In the genomic region with DNA sequence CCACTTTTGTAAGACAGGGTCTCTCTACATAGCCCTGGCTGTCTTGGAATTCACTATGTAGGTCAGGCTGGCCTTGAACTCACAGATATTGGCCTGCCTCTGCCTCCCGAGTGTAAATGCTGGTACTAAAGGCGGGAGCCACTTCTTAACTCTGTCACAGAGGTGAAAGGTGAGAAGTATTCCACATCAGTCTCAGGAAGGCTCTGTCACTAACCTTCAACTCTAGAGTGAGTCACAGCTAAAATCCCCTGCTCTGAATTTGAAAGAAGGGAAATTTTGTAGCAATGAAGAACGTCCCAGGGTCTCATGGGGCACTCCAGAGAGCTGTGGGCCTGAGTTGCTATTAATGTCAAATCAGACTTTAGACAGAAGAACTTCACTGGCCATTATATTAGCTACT, we compare ENCODE assay signal across 28 mouse cellular contexts. TPM values are rescaled to one million over a fixed set of nuclear protein-coding genes. Genes with fewer than 3 reads are reported as not detected.
A peak's percentile ranks its signal among the peaks of the same experiment; 100 is the strongest.
DNase-seq lines count a peak whose midpoint lies in the region.
"Had no signal": no experiment of that assay in that cellular context is flagged by ENCODE, and none has a peak within 500 bp of the region (broad histone marks: within the 10 kb centered on the region; RNA-seq: fewer than 3 reads in every experiment).

No protein-coding gene starts in this region.

- intact Hi-C loops in heart, postnatal 10 days (cut with DNase I) = no loop called here

- peak; percentile 44 for DNase-seq in A20 (ENCODE audit: low read depth, low spot score)
- peak; percentile 28 for DNase-seq in CD4-positive helper T cell, adult 2 months (ENCODE audit: low read depth, low spot score)
- peak; percentile 75 for DNase-seq in induced T-regulatory cell, adult 2 months (ENCODE audit: low read depth)
- no peak for DNase-seq in urinary bladder, adult 2 months (ENCODE audit: low spot score)
- DNase-seq in c-Kit-positive CD71-positive TER-119-positive erythroid progenitor cells, embryonic 14.5 days (ENCODE audit: low spot score) = no peak
- no peak for DNase-seq in heart, postnatal 10 days
- DNase-seq: adrenal gland, adult 8-10 months; adrenal gland, postnatal 14 days; adrenal gland, postnatal 36 days; B cell, adult 2 months; cerebellum, adult 11 months; cerebellum, adult 18-20 months; cerebellum, adult 8-10 months; cerebellum, adult 9-11 months; cerebellum, postnatal 14 days; cerebellum, postnatal 36 days; embryo, embryonic 11 days had no signal

RNA-seq across cellular contexts. Expression of a gene that starts 7.3 kb away (rescaled TPM):
- 0.10 TPM in 1 of 2 replicates, not detected in the other for polyA plus RNA-seq in urinary bladder, adult 2 months (2012; rRNA removed)
- total RNA-seq in heart, postnatal 10 days (2021) = not detected
- total RNA-seq: adrenal gland, adult 18-20 months; adrenal gland, adult 8-10 months; adrenal gland, postnatal 14 days; adrenal gland, postnatal 36 days; common myeloid progenitor, adult 5-6 weeks; G1E had no signal
- polyA plus RNA-seq: embryonic facial prominence, embryonic 11.5 days; embryonic facial prominence, embryonic 13.5 days; embryonic facial prominence, embryonic 15.5 days; erythroblast, embryonic 14.5 days; forebrain, embryonic 10.5 days; forebrain, embryonic 12.5 days; forebrain, embryonic 14.5 days; forebrain, embryonic 16.5 days; G1E had no signal

RNA-seq across cellular contexts. Expression of a gene that starts 47.4 kb away (rescaled TPM):
- 150 and 156 TPM in 2 replicates for polyA plus RNA-seq in urinary bladder, adult 2 months (2012; rRNA removed)
- 100 to 1,000 TPM; 320 to 335 TPM for total RNA-seq in heart, postnatal 10 days (2021)

Comparison
In these comparisons a context has a peak if more than half of its experiments do, and no peak if none do; other contexts are left out.
1. DNase-seq: peak in A20 (single experiment), CD4-positive helper T cell, adult 2 months (single experiment) and induced T-regulatory cell, adult 2 months (single experiment); none in urinary bladder, adult 2 months (single experiment), c-Kit-positive CD71-positive TER-119-positive erythroid progenitor cells, embryonic 14.5 days (single experiment) and heart, postnatal 10 days (0 of 2).